Mouse (Mus musculus) testis, adult 2 months (tissue): Measurements from ENCODE around the gene Atg4a. TPM values are rescaled to one million over a fixed set of nuclear protein-coding genes. Genes with fewer than 3 reads are reported as not detected.
A peak's percentile ranks its signal among the peaks of the same experiment; 100 is the strongest.

ENCODE experiments used
- H3K27ac ChIP-seq: fragments of 200-500 bp; 2 replicates; pipeline ENCODE4 v1.5.1; 2012; ENCODE audit warnings: low read depth, low read length; ENCODE audit not compliant: control insufficient read depth, insufficient read depth
- H3K27me3 ChIP-seq: fragments of 200-500 bp; 2 replicates; pipeline ENCODE4 v1.6.1; 2012; ENCODE audit warnings: mild to moderate bottlenecking, low read length, moderate library complexity; ENCODE audit not compliant: control insufficient read depth, insufficient read depth
- H3K36me3 ChIP-seq: fragments of 200-500 bp; 2 replicates; pipeline ENCODE4 v1.6.1; 2012; ENCODE audit warnings: mild to moderate bottlenecking, low read length; ENCODE audit not compliant: control insufficient read depth, insufficient read depth
- H3K4me1 ChIP-seq: fragments of 200-500 bp; 2 replicates; pipeline ENCODE4 v1.6.1; 2012; ENCODE audit warnings: low read length; ENCODE audit not compliant: control insufficient read depth, insufficient read depth
- H3K4me3 ChIP-seq: fragments of 200-500 bp; 2 replicates; pipeline ENCODE4 v1.5.1; 2012; ENCODE audit warnings: low read depth, mild to moderate bottlenecking, low read length, moderate library complexity, mixed read lengths; ENCODE audit not compliant: control insufficient read depth
- CTCF ChIP-seq: fragments of 200-500 bp; IDR thresholded peaks from 2 replicates; pipeline ENCODE4 v1.5.1; 2012; ENCODE audit warnings: low read depth, mild to moderate bottlenecking, inconsistent platforms, low read length, moderate library complexity; ENCODE audit not compliant: control insufficient read depth, insufficient read depth, insufficient replicate concordance
- POLR2A ChIP-seq: fragments of 200-500 bp; IDR thresholded peaks from 2 replicates; pipeline ENCODE4 v1.6.1; 2012; ENCODE audit warnings: low read depth, mild to moderate bottlenecking, inconsistent platforms, low read length, moderate library complexity; ENCODE audit not compliant: control insufficient read depth
- polyA plus RNA-seq: library from polyadenylated mRNA; depleted of rRNA; stranded (reverse); fragments of >200 nt; gene quantifications from 2 replicates; pipeline ENCODE4 v1.2.3, GENCODE M21; 2012; rRNA removed

Atg4a gene
- polyA plus RNA-seq, 1 experiment, result 1.1 TPM

- no peak overlapping the region for H3K4me3 ChIP-seq
- no peaks in the 10 kb centered on the region for H3K4me1 ChIP-seq
- H3K27ac ChIP-seq, result no peak overlapping the region
- peak; percentile 13; the same call in 1 of the 2 replicates for TF ChIP-seq CTCF
- TF ChIP-seq POLR2A, result no peak
- H3K36me3 ChIP-seq, result no peaks in the 10 kb centered on the region
- H3K27me3 ChIP-seq, result no peaks in the 10 kb centered on the region
Measured at GRCm38 (mm10) chrX:141158160-141158559, 201.5 kb downstream of the Atg4a start.

GRCm38 (mm10) chrX:141160371-141160770 is 203.7 kb downstream of the Atg4a start:
- H3K27ac ChIP-seq, result no peak overlapping the region
- no peak overlapping the region for H3K4me3 ChIP-seq
- TF ChIP-seq CTCF (no peak), POLR2A (no peak)
- H3K27me3 ChIP-seq, result no peaks in the 10 kb centered on the region
- H3K4me1 ChIP-seq, result no peaks in the 10 kb centered on the region
- H3K36me3 ChIP-seq, result no peaks in the 10 kb centered on the region

- H3K27me3 ChIP-seq, result no peaks in the 10 kb centered on the region
Measured at GRCm38 (mm10) chrX:141165067-141165466, 208.4 kb downstream of the Atg4a start.

GRCm38 (mm10) chrX:141175353-141175752 is 218.6 kb downstream of the Atg4a start:
- no peak for TF ChIP-seq CTCF
- no peak for TF ChIP-seq POLR2A
- Histone ChIP-seq H3K27ac (no peak overlapping the region), H3K4me1 (no peaks in the 10 kb centered on the region), H3K36me3 (no peaks in the 10 kb centered on the region), H3K27me3 (no peaks in the 10 kb centered on the region), H3K4me3 (no peak overlapping the region)

More at GRCm38 (mm10) chrX:141165067-141165466, 208.4 kb downstream of the Atg4a start:
- Histone ChIP-seq H3K4me3 (no peak overlapping the region), H3K36me3 (no peaks in the 10 kb centered on the region), H3K4me1 (no peaks in the 10 kb centered on the region), H3K27ac (no peak overlapping the region)
- TF ChIP-seq CTCF (no peak), POLR2A (no peak)

- Histone ChIP-seq H3K4me1 (no peaks in the 10 kb centered on the region), H3K27me3 (no peaks in the 10 kb centered on the region), H3K4me3 (no peak overlapping the region), H3K36me3 (no peaks in the 10 kb centered on the region), H3K27ac (no peak overlapping the region)
- TF ChIP-seq POLR2A (no peak), CTCF (no peak)
Measured at GRCm38 (mm10) chrX:141195036-141195435, 238.3 kb downstream of the Atg4a start.

GRCm38 (mm10) chrX:141198993-141199392 is 242.3 kb downstream of the Atg4a start:
- Histone ChIP-seq H3K27ac (no peak overlapping the region), H3K36me3 (no peaks in the 10 kb centered on the region), H3K4me1 (no peaks in the 10 kb centered on the region), H3K27me3 (no peaks in the 10 kb centered on the region), H3K4me3 (no peak overlapping the region)
- TF ChIP-seq POLR2A (no peak), CTCF (no peak)

- H3K27me3 ChIP-seq, result no peaks in the 10 kb centered on the region
- TF ChIP-seq CTCF (no peak), POLR2A (no peak)
Measured at GRCm38 (mm10) chrX:141212802-141213201, 256.1 kb downstream of the Atg4a start.

More at GRCm38 (mm10) chrX:141212802-141213201, 256.1 kb downstream of the Atg4a start:
- no peaks in the 10 kb centered on the region for H3K36me3 ChIP-seq
- no peak overlapping the region for H3K27ac ChIP-seq
- H3K4me1 ChIP-seq, result no peaks in the 10 kb centered on the region
- H3K4me3 ChIP-seq, result no peak overlapping the region

Other genes starting within 250 kb of the Atg4a start
- gene Tex13b, start 143.5 kb upstream of the Atg4a start, polyA plus RNA-seq, result 0.89 and 1.1 TPM in 2 replicates
- gene Vsig1, start 49.3 kb upstream of the Atg4a start, polyA plus RNA-seq, result 81.9 and 105 TPM in 2 replicates
- gene Psmd10, start 179 bp upstream of the Atg4a start, polyA plus RNA-seq, result 7.4 and 9.9 TPM in 2 replicates